Mouse (Mus musculus) spleen, postnatal 0 days (tissue): ENCODE measurements around the gene Gpx3. TPM values are rescaled to one million over a fixed set of nuclear protein-coding genes. Genes with fewer than 3 reads are reported as not detected.

Experiments used
- polyA plus RNA-seq: library from polyadenylated mRNA; unstranded; fragments of >200 nt; fragmentation: Nextera tagmentation; extraction: Ambion mirVana; gene quantifications from 2 replicates; pipeline ENCODE4 v1.2.1, GENCODE M21; 2015

Gene Gpx3
- polyA plus RNA-seq, result 83.8 and 99.2 TPM in 2 replicates

DNA sequence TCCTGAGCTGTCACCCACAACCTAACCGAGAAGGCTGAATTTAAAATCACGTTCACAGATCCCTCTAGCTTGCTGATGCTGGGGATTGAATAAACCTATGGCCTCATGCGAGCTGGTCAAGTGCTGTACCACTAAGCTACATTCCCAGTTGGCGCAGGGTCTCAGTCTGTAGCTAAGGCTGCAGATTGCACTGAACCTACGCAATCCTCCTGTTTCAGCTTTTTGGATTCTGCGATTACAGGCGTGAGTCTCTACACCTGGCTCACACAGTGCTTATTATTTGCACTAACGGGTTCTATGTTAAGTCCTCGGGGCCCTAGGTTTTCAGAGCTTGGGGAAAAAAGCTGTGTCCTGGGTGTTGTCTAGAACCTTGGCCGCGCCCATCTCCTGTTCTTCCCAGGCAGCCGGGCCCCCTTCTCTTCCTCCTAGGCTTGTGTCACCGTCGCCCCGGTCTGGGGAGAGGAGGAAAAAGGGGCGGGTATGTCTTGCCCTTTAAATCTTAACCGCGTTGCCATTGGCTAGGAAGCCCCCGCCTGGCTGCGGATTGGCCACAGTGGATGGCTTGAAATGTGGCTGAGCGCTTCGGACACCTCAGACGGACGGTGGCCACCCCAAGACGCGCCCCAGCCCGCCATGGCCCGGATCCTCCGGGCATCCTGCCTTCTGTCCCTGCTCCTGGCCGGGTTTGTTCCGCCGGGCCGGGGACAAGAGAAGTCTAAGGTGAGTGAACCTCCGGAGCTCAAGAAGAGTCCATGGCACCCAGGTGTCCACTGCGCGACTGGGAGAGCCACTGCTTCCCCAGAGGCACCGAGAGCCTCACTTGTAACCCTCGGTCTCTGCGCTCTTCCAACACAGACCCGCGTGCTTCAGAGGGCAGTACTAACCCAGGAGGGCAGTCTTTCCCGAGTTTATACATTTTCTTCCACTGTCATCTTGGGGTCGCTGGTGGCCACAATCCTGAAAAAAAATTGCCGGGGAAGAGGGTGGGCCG lies at the start of gene Gpx3:
Gene Gpx3, plus strand, starts transcription at position 121 of the 991 bp plus-strand sequence.

DNA sequence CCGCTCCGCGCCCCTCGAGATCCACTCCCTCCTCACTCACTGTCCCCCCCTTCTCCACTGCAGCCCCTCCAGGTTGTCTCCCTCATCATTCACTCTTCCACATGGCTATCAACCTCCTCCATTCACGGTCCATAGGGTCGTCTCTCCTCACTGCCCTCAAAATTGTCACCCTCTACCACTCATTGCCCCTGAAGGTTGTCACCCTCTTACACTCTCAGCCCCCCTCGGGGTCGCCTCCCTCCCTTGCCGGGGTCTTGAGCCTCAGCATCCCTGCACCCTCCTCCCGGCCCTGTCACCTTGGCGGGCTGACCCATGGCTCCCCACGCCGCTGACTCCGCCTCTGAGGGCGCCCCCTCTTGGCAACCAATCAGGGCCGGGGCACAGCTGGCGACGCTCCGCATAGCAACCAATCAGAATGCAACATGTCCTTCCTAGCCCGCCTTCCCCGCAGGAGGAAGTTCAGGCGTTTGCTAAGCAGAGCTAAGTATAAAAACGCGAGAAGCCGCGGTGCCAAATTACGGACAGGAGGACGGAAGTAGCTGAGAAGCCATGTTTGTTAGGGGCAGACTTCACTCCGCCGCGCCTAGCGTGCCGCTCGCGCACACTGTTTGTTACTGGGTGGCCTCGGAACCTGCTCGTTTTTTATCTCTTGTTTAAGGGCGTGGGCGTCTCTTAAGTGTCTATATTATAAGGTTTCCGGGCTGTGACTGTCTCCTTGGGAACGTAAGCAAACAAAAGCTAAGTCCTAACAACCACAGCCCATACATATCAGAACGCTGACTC lies 41.8 kb upstream of the Gpx3 start, which contains the start of gene Lyrm7:
Gene Lyrm7, minus strand, starts transcription at position 661 of the 783 bp plus-strand sequence.

DNA sequence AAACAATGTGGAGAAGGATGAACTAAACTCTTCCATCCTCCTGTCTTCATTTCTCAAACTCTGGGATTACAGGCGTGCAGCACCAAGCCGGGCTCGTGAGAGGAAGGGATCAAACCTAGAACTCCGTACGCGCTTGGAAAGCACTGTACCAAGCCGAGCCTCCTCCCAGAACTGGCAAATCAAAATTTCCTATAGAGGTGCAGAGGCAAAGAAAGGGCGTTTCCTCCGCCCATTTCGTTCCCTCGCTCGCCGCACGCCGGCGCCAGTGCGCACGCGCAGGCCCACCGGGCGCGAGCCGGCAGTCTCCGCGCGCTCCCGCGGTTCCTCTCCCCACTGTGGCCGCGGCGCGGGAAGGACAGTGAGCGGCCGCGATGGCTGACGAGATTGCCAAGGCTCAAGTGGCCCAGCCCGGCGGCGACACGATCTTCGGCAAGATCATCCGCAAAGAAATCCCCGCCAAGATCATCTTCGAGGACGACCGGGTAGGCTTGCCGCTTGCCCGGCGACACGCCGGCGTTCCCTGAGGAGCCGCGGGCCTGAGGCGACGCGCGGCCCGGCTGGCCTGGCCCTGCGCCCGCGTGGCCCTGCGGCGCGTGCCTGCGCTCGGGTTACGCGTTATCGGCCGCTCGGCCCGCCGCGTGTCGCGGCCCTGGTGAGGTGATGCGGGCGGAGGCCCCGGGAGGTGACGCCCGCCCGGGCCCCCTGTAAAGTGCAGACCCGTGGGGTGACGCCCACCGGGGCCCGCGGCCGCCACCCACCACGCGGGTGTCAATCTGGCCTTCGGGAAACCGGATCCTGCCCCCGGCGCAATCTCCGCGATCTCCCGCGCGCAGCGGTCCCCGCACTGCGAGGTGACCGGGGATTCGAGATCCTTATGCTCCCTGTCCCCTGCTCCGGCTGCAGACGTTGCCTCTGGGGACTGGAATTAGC lies 35.9 kb upstream of the Gpx3 start, which contains the start of gene Hint1:
Gene Hint1, plus strand, starts transcription at position 265 of the 930 bp plus-strand sequence.

Other genes with a start within 250 kb of the Gpx3 start
- 27.2 and 35.1 TPM in 2 replicates for gene Cdc42se2, start 114.8 kb upstream of the Gpx3 start, polyA plus RNA-seq
- gene Lyrm7, start 41.5 kb upstream of the Gpx3 start, polyA plus RNA-seq, result 3.5 and 3.6 TPM in 2 replicates
- 619 and 686 TPM in 2 replicates for gene Hint1, start 36.1 kb upstream of the Gpx3 start, polyA plus RNA-seq
- 10.4 and 13.2 TPM in 2 replicates for gene Tnip1, start 60.5 kb downstream of the Gpx3 start, polyA plus RNA-seq
- gene Anxa6, start 131.0 kb downstream of the Gpx3 start, polyA plus RNA-seq, result 58.1 and 77.4 TPM in 2 replicates
- gene Ccdc69, start 175.7 kb downstream of the Gpx3 start, polyA plus RNA-seq, result 3.0 and 4.3 TPM in 2 replicates
- gene Gm2a, start 195.7 kb downstream of the Gpx3 start, polyA plus RNA-seq, result 29.0 and 40.6 TPM in 2 replicates
- gene Slc36a3, start 249.3 kb downstream of the Gpx3 start, polyA plus RNA-seq, result 0.16 and 0.30 TPM in 2 replicates